Mouse (Mus musculus): ENCODE measurements around the gene Gdi1. TPM values are rescaled to one million over a fixed set of nuclear protein-coding genes. Genes with fewer than 3 reads are reported as not detected.

Gdi1 gene
- polyA plus RNA-seq, 1 experiment: 38.9 TPM

GRCm38 (mm10) chrX:74281732-74282394 lies 22.9 kb upstream of the Gdi1 start, which contains the start of the genes Taz and Dnase1l1:
Gene Taz, plus strand, starts transcription at chrX:74281912.
Gene Dnase1l1, minus strand, starts transcription at chrX:74282337.
- H3K9me3 ChIP-seq: no peaks in the 10 kb centered on the region
- H3K36me3 ChIP-seq (replicated peaks; ENCODE audit: low read length): peaks cover 32% of the 10 kb centered on the region
- peaks cover 23% of the 10 kb centered on the region for H3K4me1 ChIP-seq
- peak within 1 kb of the TSS; percentile 95 for H3K4me3 ChIP-seq (replicated peaks)
- peaks cover 20% of the 10 kb centered on the region for H3K27me3 ChIP-seq (replicated peaks)
- TF ChIP-seq FLI1 (IDR thresholded peaks at IDR 0.05; ENCODE audit: low read length) (no peak), GATA1 (IDR thresholded peaks at IDR 0.05; ENCODE audit: borderline replicate concordance, low read length) (no peak)

DNA sequence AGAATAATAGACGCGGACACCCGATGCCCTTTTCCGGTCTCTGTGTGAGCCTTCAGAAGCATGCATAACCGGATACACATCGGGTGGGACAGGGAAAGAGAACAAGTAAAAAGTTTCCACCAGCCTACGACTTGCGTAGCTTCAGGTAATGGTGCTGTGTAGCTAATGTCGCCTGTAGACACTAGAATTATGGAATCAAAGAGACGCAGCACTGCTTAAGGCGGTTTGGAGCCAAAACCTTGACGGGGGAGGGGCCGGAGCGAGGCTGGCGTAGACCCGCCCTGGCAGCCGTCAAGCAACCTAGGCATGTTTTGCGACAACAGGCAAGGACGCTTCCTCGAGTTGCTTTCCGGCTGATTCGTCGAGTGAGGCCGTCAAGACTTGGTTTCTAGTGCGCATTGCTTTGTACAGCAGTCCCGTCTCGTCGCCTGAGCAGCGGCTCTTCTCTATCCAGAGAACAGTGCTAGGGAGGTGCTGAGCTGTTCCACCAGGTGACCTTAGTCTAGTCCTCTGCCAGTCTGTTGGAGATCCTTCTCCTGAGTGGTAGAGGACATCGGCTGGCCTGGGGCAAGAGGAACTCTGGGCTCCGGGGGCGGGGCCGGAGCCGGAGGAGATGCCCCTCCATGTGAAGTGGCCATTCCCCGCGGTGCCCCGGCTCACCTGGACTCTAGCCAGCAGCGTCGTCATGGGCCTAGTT lies 22.3 kb upstream of the Gdi1 start:
- Histone ChIP-seq H3K4me1 (peaks cover 21% of the 10 kb centered on the region), H3K36me3 (replicated peaks; ENCODE audit: low read length) (peaks cover 31% of the 10 kb centered on the region), H3K27me3 (replicated peaks) (peaks cover 19% of the 10 kb centered on the region), H3K4me3 (replicated peaks) (peak overlapping the region; percentile 95), H3K9me3 (no peaks in the 10 kb centered on the region)
- TF ChIP-seq FLI1 (IDR thresholded peaks at IDR 0.05; ENCODE audit: low read length) (no peak), GATA1 (IDR thresholded peaks at IDR 0.05; ENCODE audit: borderline replicate concordance, low read length) (no peak)

- Histone ChIP-seq H3K27me3 (replicated peaks) (peaks cover 19% of the 10 kb centered on the region), H3K9me3 (no peaks in the 10 kb centered on the region), H3K36me3 (replicated peaks; ENCODE audit: low read length) (peaks cover 36% of the 10 kb centered on the region), H3K4me3 (replicated peaks) (peak overlapping the region; percentile 95), H3K4me1 (peaks cover 19% of the 10 kb centered on the region)
- TF ChIP-seq GATA1 (IDR thresholded peaks at IDR 0.05; ENCODE audit: borderline replicate concordance, low read length) (no peak), FLI1 (IDR thresholded peaks at IDR 0.05; ENCODE audit: low read length) (no peak)
These were observed 21.7 kb upstream of the Gdi1 start for GRCm38 (mm10) chrX:74283092-74283437.

GRCm38 (mm10) chrX:74293431-74293830 lies 11.4 kb upstream of the Gdi1 start:
- peaks cover 22% of the 10 kb centered on the region for H3K36me3 ChIP-seq (replicated peaks; ENCODE audit: low read length)
- TF ChIP-seq FLI1 (IDR thresholded peaks at IDR 0.05; ENCODE audit: low read length): no peak
- TF ChIP-seq GATA1 (IDR thresholded peaks at IDR 0.05; ENCODE audit: borderline replicate concordance, low read length): no peak
- 0 out of 2 replicates have a peak, but pooled peaks cover 3% of the 10 kb centered on the region for H3K9me3 ChIP-seq
- no peak overlapping the region for H3K4me3 ChIP-seq (replicated peaks)
- peaks cover 6% of the 10 kb centered on the region; the same call in 1 of the 2 replicates for H3K4me1 ChIP-seq
- peaks cover 12% of the 10 kb centered on the region for H3K27me3 ChIP-seq (replicated peaks)

GRCm38 (mm10) chrX:74296538-74297448 lies 8.0 kb upstream of the Gdi1 start, which contains the start of gene Atp6ap1:
Gene Atp6ap1, plus strand, starts transcription at chrX:74297097.
- Histone ChIP-seq H3K9me3 (0 out of 2 replicates have a peak, but pooled peaks cover 3% of the 10 kb centered on the region), H3K4me1 (peaks cover 14% of the 10 kb centered on the region; the same call in 1 of the 2 replicates), H3K36me3 (replicated peaks; ENCODE audit: low read length) (peaks cover 35% of the 10 kb centered on the region), H3K27me3 (replicated peaks) (peaks cover 11% of the 10 kb centered on the region), H3K4me3 (replicated peaks) (peak within 1 kb of the TSS; percentile 97)
- TF ChIP-seq GATA1 (IDR thresholded peaks at IDR 0.05; ENCODE audit: borderline replicate concordance, low read length) (no peak), FLI1 (IDR thresholded peaks at IDR 0.05; ENCODE audit: low read length) (no peak)

DNA sequence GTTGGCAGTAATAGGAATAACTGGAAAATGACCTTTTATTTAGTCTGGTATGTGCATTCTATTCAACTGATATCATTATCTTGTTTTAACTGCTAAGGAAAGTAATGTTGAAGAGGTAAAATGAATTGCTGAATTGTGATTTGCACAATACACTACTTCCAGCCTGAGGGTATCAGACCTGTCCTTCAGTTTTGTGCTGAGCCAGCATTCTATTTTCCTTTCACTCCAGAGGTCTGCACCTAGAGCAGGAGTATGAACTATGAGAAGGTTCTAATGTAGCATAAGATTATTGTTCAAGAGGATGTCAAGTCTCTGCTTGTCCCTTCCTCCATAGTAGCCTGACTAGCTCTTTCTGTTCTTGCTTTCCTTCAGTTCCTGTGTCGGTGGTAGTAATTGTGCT lies 6.5 kb upstream of the Gdi1 start:
- H3K9me3 ChIP-seq: 0 out of 2 replicates have a peak, but pooled peaks cover 3% of the 10 kb centered on the region
- peak overlapping the region; percentile 7 for H3K4me3 ChIP-seq (replicated peaks)
- peaks cover 50% of the 10 kb centered on the region for H3K36me3 ChIP-seq (replicated peaks; ENCODE audit: low read length)
- H3K4me1 ChIP-seq: peaks cover 14% of the 10 kb centered on the region; the same call in 1 of the 2 replicates
- TF ChIP-seq FLI1 (IDR thresholded peaks at IDR 0.05; ENCODE audit: low read length): no peak
- H3K27me3 ChIP-seq (replicated peaks): peaks cover 21% of the 10 kb centered on the region

DNA sequence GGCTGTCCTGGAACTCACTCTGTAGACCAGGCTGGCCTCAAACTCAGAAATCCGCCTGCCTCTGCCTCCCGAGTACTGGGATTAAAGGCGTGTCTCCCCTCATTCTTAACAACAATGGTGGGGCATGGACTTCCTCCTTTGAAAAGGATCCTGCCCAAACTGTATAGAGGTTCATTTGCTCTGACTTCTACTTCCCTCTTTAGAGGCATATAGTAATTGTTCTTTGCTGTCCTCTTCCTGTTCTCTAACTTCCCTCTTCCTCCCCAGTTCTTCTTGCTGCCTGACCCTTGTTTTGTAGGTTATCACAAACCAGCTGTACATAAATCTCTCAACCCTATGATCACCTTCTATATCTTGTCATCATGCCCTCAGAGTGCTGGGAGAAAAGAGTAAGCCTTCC lies 5.1 kb upstream of the Gdi1 start:
- Histone ChIP-seq H3K4me3 (replicated peaks) (no peak overlapping the region), H3K36me3 (replicated peaks; ENCODE audit: low read length) (peaks cover 62% of the 10 kb centered on the region), H3K4me1 (peaks cover 20% of the 10 kb centered on the region; the same call in 1 of the 2 replicates), H3K9me3 (0 out of 2 replicates have a peak, but pooled peaks cover 3% of the 10 kb centered on the region), H3K27me3 (replicated peaks) (peaks cover 23% of the 10 kb centered on the region)
- TF ChIP-seq FLI1 (IDR thresholded peaks at IDR 0.05; ENCODE audit: low read length): no peak
- no peak for TF ChIP-seq GATA1 (IDR thresholded peaks at IDR 0.05; ENCODE audit: borderline replicate concordance, low read length)

DNA sequence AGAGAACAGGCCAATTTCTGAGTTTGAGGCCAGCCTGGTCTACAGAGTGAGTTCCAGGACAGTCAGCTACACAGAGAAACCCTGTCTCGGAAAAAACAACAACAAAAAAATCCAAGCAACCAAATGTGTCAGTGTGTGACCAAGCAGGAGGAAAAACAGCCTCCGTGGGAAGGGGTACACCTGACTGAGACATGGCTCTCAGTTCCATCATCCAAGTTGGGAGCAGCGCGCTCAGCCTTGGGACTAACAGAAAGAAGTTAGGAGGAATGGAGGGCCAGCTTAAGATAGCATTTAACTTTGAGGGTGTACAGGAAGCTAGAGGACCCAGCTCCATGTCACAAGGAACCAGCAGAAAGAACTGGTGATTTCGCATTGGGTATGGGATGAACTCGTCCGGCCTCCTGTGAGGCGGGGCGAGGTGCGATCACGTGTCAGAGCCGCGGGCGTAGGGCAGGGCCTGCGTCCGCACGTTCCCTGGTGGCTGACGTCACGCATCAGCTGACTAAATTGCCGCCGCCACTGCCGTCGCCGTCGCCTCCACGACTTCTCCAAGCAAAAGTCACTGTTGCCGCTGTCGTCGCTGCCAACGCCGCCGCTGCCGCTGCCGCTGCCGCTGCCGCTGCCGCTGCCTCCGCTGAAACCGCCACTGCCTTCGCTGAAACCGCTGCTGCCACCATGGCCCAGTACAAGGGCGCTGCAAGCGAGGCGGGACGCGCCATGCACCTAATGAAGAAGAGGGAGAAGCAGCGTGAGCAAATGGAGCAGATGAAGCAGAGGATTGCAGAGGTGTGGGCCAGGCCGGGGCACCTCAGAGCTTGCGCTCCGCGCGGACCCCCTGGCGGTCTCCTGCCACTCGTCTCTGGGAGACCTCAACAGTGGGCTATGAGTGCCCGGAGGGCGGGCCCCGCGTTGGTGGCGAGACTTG lies 8.0 kb downstream of the Gdi1 start, which contains the start of gene Fam50a:
Fam50a (plus strand) TSS at position 494 of the 925 bp plus-strand sequence.
- H3K36me3 ChIP-seq (replicated peaks; ENCODE audit: low read length): peaks cover 70% of the 10 kb centered on the region

More for the DNA sequence above, 8.0 kb downstream of the Gdi1 start, which contains the start of gene Fam50a:
- TF ChIP-seq GATA1 (IDR thresholded peaks at IDR 0.05; ENCODE audit: borderline replicate concordance, low read length) (no peak), FLI1 (IDR thresholded peaks at IDR 0.05; ENCODE audit: low read length) (no peak)
- 0 out of 2 replicates have a peak, but pooled peaks cover 4% of the 10 kb centered on the region for H3K9me3 ChIP-seq
- peak within 1 kb of the TSS; percentile 96 for H3K4me3 ChIP-seq (replicated peaks)
- H3K27me3 ChIP-seq (replicated peaks): peaks cover 12% of the 10 kb centered on the region
- peaks cover 30% of the 10 kb centered on the region for H3K4me1 ChIP-seq

All from megakaryocyte, embryonic 14.5 days (primary cell).